ENCODE assay signal across 9 mouse cellular contexts in genomic region chr5:110558368-110558767, GRCm38 (mm10). TPM values are rescaled to one million over a fixed set of nuclear protein-coding genes. Genes with fewer than 3 reads are reported as not detected.
DNase-seq lines count a peak whose midpoint lies in the region; ATAC-seq and TF ChIP-seq lines count a peak whose summit lies in the region.
"Had no signal": no experiment of that assay in that cellular context is flagged by ENCODE, and none has a peak within 500 bp of the region (broad histone marks: within the 10 kb centered on the region; RNA-seq: fewer than 3 reads in every experiment).

No protein-coding gene starts in this region.

- 15% methylated on average over 8 of the region's 8 CpGs for WGBS in midbrain, postnatal 0 days
- 15% methylated on average over 8 of the region's 8 CpGs for WGBS in midbrain, embryonic 16.5 days
- WGBS in liver, postnatal 0 days (ENCODE audit: insufficient replicate concordance), result 14% methylated on average over 8 of the region's 8 CpGs

- no peak overlapping the region for H3K4me2 ChIP-seq in midbrain, postnatal 0 days (ENCODE audit: low read depth, low read length, poor library complexity, severe bottlenecking)
- H3K4me2 ChIP-seq in midbrain, embryonic 16.5 days (ENCODE audit: low read length), result no peak overlapping the region
- H3K4me2 ChIP-seq in liver, postnatal 0 days (ENCODE audit: low read depth, low read length), result no peak overlapping the region
- H3K4me2 ChIP-seq: liver, embryonic 13.5 days had no signal

- no peak overlapping the region for H3K4me3 ChIP-seq in midbrain, postnatal 0 days (ENCODE audit: low read depth, low read length)
- H3K4me3 ChIP-seq in midbrain, embryonic 16.5 days (ENCODE audit: low read depth, low read length), result no peak overlapping the region
- no peak overlapping the region for H3K4me3 ChIP-seq in liver, postnatal 0 days (ENCODE audit: low read depth, low read length)
- H3K4me3 ChIP-seq: liver, embryonic 13.5 days had no signal

- no peak overlapping the region for H3K27ac ChIP-seq in midbrain, postnatal 0 days (ENCODE audit: low read depth, low read length)
- H3K27ac ChIP-seq in midbrain, embryonic 16.5 days (ENCODE audit: low read length), result no peak overlapping the region
- H3K27ac ChIP-seq in liver, postnatal 0 days (ENCODE audit: low read depth), result no peak overlapping the region
- H3K27ac ChIP-seq: liver, embryonic 13.5 days had no signal

- no peaks in the 10 kb centered on the region for H3K27me3 ChIP-seq in midbrain, postnatal 0 days (ENCODE audit: insufficient read depth, low read length)
- H3K27me3 ChIP-seq in midbrain, embryonic 16.5 days (ENCODE audit: control insufficient read depth, insufficient read depth, low read depth, low read length), result no peaks in the 10 kb centered on the region
- H3K27me3 ChIP-seq in liver, postnatal 0 days (ENCODE audit: insufficient read depth, low read length), result no peaks in the 10 kb centered on the region
- H3K27me3 ChIP-seq: liver, embryonic 13.5 days had no signal

- H3K36me3 ChIP-seq in midbrain, postnatal 0 days (ENCODE audit: insufficient read depth, low read length), result 0 out of 2 replicates have a peak, but pooled peaks cover 4% of the 10 kb centered on the region
- no peaks in the 10 kb centered on the region for H3K36me3 ChIP-seq in midbrain, embryonic 16.5 days (ENCODE audit: control insufficient read depth, insufficient read depth, low read length)
- H3K36me3 ChIP-seq in liver, postnatal 0 days (replicated peaks; ENCODE audit: insufficient read depth, low read length), result no peaks in the 10 kb centered on the region
- H3K36me3 ChIP-seq: liver, embryonic 13.5 days had no signal

- no peak overlapping the region for H3K9ac ChIP-seq in midbrain, postnatal 0 days (replicated peaks; ENCODE audit: low read length, poor library complexity, severe bottlenecking)
- no peak overlapping the region for H3K9ac ChIP-seq in midbrain, embryonic 16.5 days (ENCODE audit: low read depth, low read length)
- H3K9ac ChIP-seq in liver, postnatal 0 days (replicated peaks), result no peak overlapping the region
- H3K9ac ChIP-seq: liver, embryonic 13.5 days had no signal

- peak; percentile 52 for DNase-seq in midbrain, postnatal 0 days (ENCODE audit: low spot score)
- DNase-seq in adrenal gland, postnatal 14 days, result peak; percentile 93
- DNase-seq in gastrocnemius, postnatal 10 days, result peak; percentile 78
- DNase-seq in liver, postnatal 0 days, result peak; percentile 52
- DNase-seq in yolk sac, embryonic 10.5 days (ENCODE audit: low spot score), result peak; percentile 27
- DNase-seq: liver, embryonic 13.5 days had no signal

- no peaks in the 10 kb centered on the region for H3K4me1 ChIP-seq in midbrain, postnatal 0 days (ENCODE audit: insufficient read depth, low read length)
- H3K4me1 ChIP-seq in midbrain, embryonic 16.5 days (ENCODE audit: control insufficient read depth, insufficient read depth, low read length), result no peaks in the 10 kb centered on the region
- H3K4me1 ChIP-seq in liver, postnatal 0 days (ENCODE audit: insufficient read depth), result no peaks in the 10 kb centered on the region
- H3K4me1 ChIP-seq: liver, embryonic 13.5 days had no signal

- H3K9me3 ChIP-seq in midbrain, postnatal 0 days (ENCODE audit: low read length), result no peaks in the 10 kb centered on the region
- H3K9me3 ChIP-seq in midbrain, embryonic 16.5 days (replicated peaks; ENCODE audit: control insufficient read depth, low read length, poor library complexity, severe bottlenecking), result no peaks in the 10 kb centered on the region
- no peaks in the 10 kb centered on the region for H3K9me3 ChIP-seq in liver, postnatal 0 days (ENCODE audit: low read length)
- H3K9me3 ChIP-seq: liver, embryonic 13.5 days had no signal

- no peak for TF ChIP-seq CTCF in midbrain, postnatal 0 days (IDR thresholded peaks at IDR 0.05)
- TF ChIP-seq CTCF in liver, postnatal 0 days (IDR thresholded peaks at IDR 0.05; ENCODE audit: low read depth), result no peak

- TF ChIP-seq EP300 in liver, postnatal 0 days (IDR thresholded peaks at IDR 0.05; ENCODE audit: low read depth), result no peak

- no peak for ATAC-seq in midbrain, postnatal 0 days (ENCODE audit: low FRiP score)
- no peak for ATAC-seq in midbrain, embryonic 16.5 days
- ATAC-seq in liver, postnatal 0 days, result no peak
- no peak for ATAC-seq in megakaryocyte, adult 5-6 weeks (ENCODE audit: poor library complexity, severe bottlenecking)

RNA-seq across cellular contexts. Expression of gene Galnt9, which starts 14.2 kb away (rescaled TPM):
- total RNA-seq in midbrain, postnatal 0 days (2014; rRNA removed), result 29.7 and 34.0 TPM in 2 replicates
- polyA plus RNA-seq in midbrain, postnatal 0 days (2015; fragmentation: Nextera tagmentation; extraction: Ambion mirVana), result 21.4 and 23.1 TPM in 2 replicates
- 22.5 and 23.1 TPM in 2 replicates for polyA plus RNA-seq in midbrain, embryonic 16.5 days (2015; fragmentation: Nextera tagmentation; extraction: Ambion mirVana)
- total RNA-seq in adrenal gland, postnatal 14 days (2021), result 0.30 TPM in 1 of 2 replicates, not detected in the other
- under 1 TPM in 1 of 2 experiments, not detected in 1; 0.11 TPM for total RNA-seq in gastrocnemius, postnatal 10 days (2021)
- polyA plus RNA-seq in liver, postnatal 0 days (2015; fragmentation: Nextera tagmentation; extraction: Ambion mirVana), result 0.07 and 0.11 TPM in 2 replicates
- total RNA-seq in megakaryocyte, adult 5-6 weeks (2015), result 38.5 and 38.8 TPM in 2 replicates
- 20.4 and 22.2 TPM in 2 replicates for total RNA-seq in megakaryocyte, adult 5-6 weeks (2017)
- total RNA-seq: common myeloid progenitor, adult 5-6 weeks had no signal
- polyA plus RNA-seq: liver, embryonic 13.5 days had no signal

Comparison
In these comparisons a context has a peak if more than half of its experiments do, and no peak if none do; other contexts are left out.
1. DNase-seq: peak in every context shown above with its lines; median percentile 93 in adrenal gland, postnatal 14 days; 78 in gastrocnemius, postnatal 10 days; 52 in midbrain, postnatal 0 days; 52 in liver, postnatal 0 days; 27 in yolk sac, embryonic 10.5 days.
2. RNA of gene Galnt9, which starts 14.2 kb away (total RNA-seq): 20.4 to 38.8 TPM in megakaryocyte, adult 5-6 weeks and 29.7 to 34.0 TPM in midbrain, postnatal 0 days; 0.11 TPM in gastrocnemius, postnatal 10 days and 0.30 TPM in adrenal gland, postnatal 14 days; every median in the first group is over 10 times any median in the second.